Mouse (Mus musculus) hindbrain, embryonic 10.5 days (tissue): ENCODE results near the gene Arhgef7. TPM values are rescaled to one million over a fixed set of nuclear protein-coding genes. Genes with fewer than 3 reads are reported as not detected.
A peak's percentile ranks its signal among the peaks of the same experiment; 100 is the strongest.

Experiments used
- DNase-seq: peaks from one replicate; pipeline ENCODE4 v3.0.0-alpha.2; 2017; ENCODE audit warnings: low spot score
- H3K27ac ChIP-seq: fragments of 300-500 bp; sonication (generic); 2 replicates; pipeline ENCODE4 v1.5.1; 2016; ENCODE audit warnings: mild to moderate bottlenecking, moderate library complexity
- H3K27me3 ChIP-seq: fragments of 300-500 bp; sonication (generic); 2 replicates; pipeline ENCODE4 v1.6.1; 2016; ENCODE audit warnings: mild to moderate bottlenecking; ENCODE audit not compliant: poor library complexity, insufficient read depth, severe bottlenecking
- H3K36me3 ChIP-seq: fragments of 300-500 bp; sonication (generic); 2 replicates; pipeline ENCODE4 v1.6.1; 2016; ENCODE audit warnings: mild to moderate bottlenecking, moderate library complexity
- H3K4me1 ChIP-seq: fragments of 300-500 bp; sonication (generic); replicated peaks from 2 replicates; pipeline ENCODE4 v1.6.1; 2016; ENCODE audit warnings: mild to moderate bottlenecking
- H3K4me3 ChIP-seq: fragments of 300-500 bp; sonication (generic); 2 replicates; pipeline ENCODE4 v1.5.1; 2016; ENCODE audit warnings: mild to moderate bottlenecking, moderate library complexity
- H3K9me3 ChIP-seq: fragments of 300-500 bp; sonication (generic); 2 replicates; pipeline ENCODE4 v1.6.1; 2016; ENCODE audit warnings: mild to moderate bottlenecking, moderate library complexity
- WGBS: fragments of 180-500 bp; shearing (Covaris S2); methylation state at CpG from one replicate; pipeline ENCODE4 v1.1.7; 2016; 5-methylcytosine and 5-hydroxymethylcytosine counted together
- polyA plus RNA-seq: library from polyadenylated mRNA; unstranded; fragments of >200 nt; fragmentation: Nextera tagmentation; extraction: Ambion mirVana; gene quantifications from 2 replicates; pipeline ENCODE4 v1.2.1, GENCODE M21; 2016

The Arhgef7 gene
- polyA plus RNA-seq, 1 experiment from 2014 or later: 55.4 TPM

GRCm38 (mm10) chr8:11797128-11797527, 69.6 kb downstream of the Arhgef7 start:
- H3K36me3 ChIP-seq: peaks cover 82% of the 10 kb centered on the region
- peak overlapping the region; percentile 8; the same call in 1 of the 2 replicates for H3K27ac ChIP-seq
- DNase-seq: no peak
- peaks cover 10% of the 10 kb centered on the region; the same call in 1 of the 2 replicates for H3K4me1 ChIP-seq
- no peaks in the 10 kb centered on the region for H3K27me3 ChIP-seq
- H3K9me3 ChIP-seq: no peaks in the 10 kb centered on the region
- WGBS: 89% methylated on average over 8 of the region's 8 CpGs
- H3K4me3 ChIP-seq: no peak overlapping the region

- no peaks in the 10 kb centered on the region for H3K27me3 ChIP-seq
- 84% methylated on average over 14 of the region's 14 CpGs for WGBS
- H3K27ac ChIP-seq: peak overlapping the region; percentile 8; the same call in 1 of the 2 replicates
- no peak overlapping the region for H3K4me3 ChIP-seq
- H3K36me3 ChIP-seq: peaks cover 81% of the 10 kb centered on the region
- H3K9me3 ChIP-seq: no peaks in the 10 kb centered on the region
- peaks cover 10% of the 10 kb centered on the region; the same call in 1 of the 2 replicates for H3K4me1 ChIP-seq
- DNase-seq: no peak
Measured at GRCm38 (mm10) chr8:11797729-11798479, 70.4 kb downstream of the Arhgef7 start.

GRCm38 (mm10) chr8:11798480-11798867, 71.0 kb downstream of the Arhgef7 start:
- Histone ChIP-seq H3K4me3 (no peak overlapping the region), H3K27me3 (no peaks in the 10 kb centered on the region), H3K27ac (0 out of 2 replicates have a peak overlapping the region, but pooled peaks have one; percentile 16), H3K9me3 (no peaks in the 10 kb centered on the region), H3K36me3 (peaks cover 81% of the 10 kb centered on the region), H3K4me1 (peaks cover 10% of the 10 kb centered on the region; the same call in 1 of the 2 replicates)
- no peak for DNase-seq
- 93% methylated on average over 4 of the region's 4 CpGs for WGBS

- no peak for DNase-seq
- Histone ChIP-seq H3K27me3 (no peaks in the 10 kb centered on the region), H3K27ac (no peak overlapping the region), H3K4me1 (peaks cover 10% of the 10 kb centered on the region; the same call in 1 of the 2 replicates), H3K36me3 (peaks cover 86% of the 10 kb centered on the region), H3K9me3 (no peaks in the 10 kb centered on the region), H3K4me3 (no peak overlapping the region)
- WGBS: 93% methylated on average over 3 of the region's 3 CpGs
Measured at GRCm38 (mm10) chr8:11799098-11799497, 71.6 kb downstream of the Arhgef7 start.

GRCm38 (mm10) chr8:11800481-11800880, 73.0 kb downstream of the Arhgef7 start:
- 95% methylated on average over 7 of the region's 7 CpGs for WGBS
- DNase-seq: no peak
- H3K36me3 ChIP-seq: peaks cover 91% of the 10 kb centered on the region

GRCm38 (mm10) chr8:11801571-11801970, 74.0 kb downstream of the Arhgef7 start:
- Histone ChIP-seq H3K27me3 (no peaks in the 10 kb centered on the region), H3K4me1 (peaks cover 10% of the 10 kb centered on the region; the same call in 1 of the 2 replicates), H3K27ac (no peak overlapping the region), H3K4me3 (no peak overlapping the region), H3K9me3 (no peaks in the 10 kb centered on the region), H3K36me3 (peaks cover 91% of the 10 kb centered on the region)
- 76% methylated on average over 8 of the region's 8 CpGs for WGBS
- DNase-seq: no peak

More at GRCm38 (mm10) chr8:11800481-11800880, 73.0 kb downstream of the Arhgef7 start:
- no peaks in the 10 kb centered on the region for H3K9me3 ChIP-seq
- H3K27ac ChIP-seq: no peak overlapping the region
- H3K4me3 ChIP-seq: no peak overlapping the region
- H3K4me1 ChIP-seq: peaks cover 10% of the 10 kb centered on the region; the same call in 1 of the 2 replicates
- no peaks in the 10 kb centered on the region for H3K27me3 ChIP-seq

- WGBS: 93% methylated on average over 4 of the region's 4 CpGs
- Histone ChIP-seq H3K27me3 (no peaks in the 10 kb centered on the region), H3K9me3 (no peaks in the 10 kb centered on the region), H3K27ac (no peak overlapping the region), H3K36me3 (peaks cover 95% of the 10 kb centered on the region), H3K4me3 (no peak overlapping the region), H3K4me1 (no peaks in the 10 kb centered on the region)
- DNase-seq: no peak
Measured at GRCm38 (mm10) chr8:11804914-11805313, 77.4 kb downstream of the Arhgef7 start.

- no peaks in the 10 kb centered on the region for H3K9me3 ChIP-seq
- H3K36me3 ChIP-seq: peaks cover 97% of the 10 kb centered on the region
- H3K4me1 ChIP-seq: no peaks in the 10 kb centered on the region
- DNase-seq: no peak
- WGBS: 90% methylated on average over 6 of the region's 6 CpGs
- no peaks in the 10 kb centered on the region for H3K27me3 ChIP-seq
- no peak overlapping the region for H3K4me3 ChIP-seq
- H3K27ac ChIP-seq: no peak overlapping the region
Measured at GRCm38 (mm10) chr8:11806252-11806651, 78.7 kb downstream of the Arhgef7 start.

GRCm38 (mm10) chr8:11807361-11807760, 79.8 kb downstream of the Arhgef7 start:
- Histone ChIP-seq H3K4me1 (no peaks in the 10 kb centered on the region), H3K4me3 (no peak overlapping the region), H3K27me3 (no peaks in the 10 kb centered on the region), H3K9me3 (no peaks in the 10 kb centered on the region), H3K27ac (no peak overlapping the region), H3K36me3 (peaks cover 99% of the 10 kb centered on the region)
- WGBS: 84% methylated on average over 3 of the region's 3 CpGs
- no peak for DNase-seq

- DNase-seq: no peak
- H3K9me3 ChIP-seq: no peaks in the 10 kb centered on the region
- no peaks in the 10 kb centered on the region for H3K4me1 ChIP-seq
- H3K27me3 ChIP-seq: no peaks in the 10 kb centered on the region
- 93% methylated on average over 5 of the region's 5 CpGs for WGBS
- no peak overlapping the region for H3K27ac ChIP-seq
- no peak overlapping the region for H3K4me3 ChIP-seq
- peaks cover 99% of the 10 kb centered on the region for H3K36me3 ChIP-seq
Measured at GRCm38 (mm10) chr8:11808047-11808446, 80.5 kb downstream of the Arhgef7 start.

- Histone ChIP-seq H3K9me3 (no peaks in the 10 kb centered on the region), H3K27me3 (no peaks in the 10 kb centered on the region), H3K36me3 (peaks cover 100% of the 10 kb centered on the region), H3K4me1 (no peaks in the 10 kb centered on the region), H3K27ac (no peak overlapping the region), H3K4me3 (no peak overlapping the region)
- DNase-seq: no peak
- WGBS: 95% methylated on average over 5 of the region's 5 CpGs
Measured at GRCm38 (mm10) chr8:11810426-11810825, 82.9 kb downstream of the Arhgef7 start.

- no peaks in the 10 kb centered on the region for H3K4me1 ChIP-seq
- no peak for DNase-seq
- whole genome bisulfite sequencing: 76% methylated on average over 7 of the region's 7 CpGs
- H3K9me3 ChIP-seq: no peaks in the 10 kb centered on the region
- no peak overlapping the region for H3K27ac ChIP-seq
- H3K27me3 ChIP-seq: no peaks in the 10 kb centered on the region
- H3K36me3 ChIP-seq: peaks cover 100% of the 10 kb centered on the region
- H3K4me3 ChIP-seq: no peak overlapping the region
Measured at GRCm38 (mm10) chr8:11813801-11814200, 86.3 kb downstream of the Arhgef7 start.

GRCm38 (mm10) chr8:11815206-11815605, 87.7 kb downstream of the Arhgef7 start:
- H3K27ac ChIP-seq: no peak overlapping the region
- no peak for DNase-seq
- H3K4me3 ChIP-seq: no peak overlapping the region
- H3K9me3 ChIP-seq: no peaks in the 10 kb centered on the region
- WGBS: 86% methylated on average over 7 of the region's 7 CpGs
- peaks cover 100% of the 10 kb centered on the region for H3K36me3 ChIP-seq
- H3K4me1 ChIP-seq: no peaks in the 10 kb centered on the region
- no peaks in the 10 kb centered on the region for H3K27me3 ChIP-seq
